Mouse (Mus musculus): ENCODE measurements around the gene Eif3l. TPM values are rescaled to one million over a fixed set of nuclear protein-coding genes. Genes with fewer than 3 reads are reported as not detected.

Gene Eif3l
- total RNA-seq, 2 experiments from 2014 or later: 62.6 to 65.3 TPM

DNA sequence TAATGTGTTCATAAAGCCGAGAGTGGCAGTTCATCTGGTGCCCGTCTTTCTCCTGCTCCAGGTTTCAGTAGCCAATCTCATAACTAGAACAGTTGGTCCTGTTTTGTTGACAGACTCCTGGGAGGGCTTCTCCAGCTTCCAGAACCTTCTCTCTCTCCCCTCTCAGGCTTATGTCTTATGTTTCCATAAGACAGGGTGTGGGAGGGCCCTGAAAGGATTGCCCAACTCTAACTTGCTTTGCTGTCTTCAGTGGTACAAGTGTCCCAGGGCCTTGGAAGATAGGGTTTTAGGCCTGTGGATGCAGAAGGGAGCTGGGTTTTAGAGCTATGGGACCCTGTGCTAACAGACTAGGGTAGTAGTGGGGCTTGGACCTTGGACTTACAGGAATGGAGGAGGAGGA is 35.5 kb downstream of the Eif3l start:
- intact Hi-C loops (cut with DNase I): no loop called here
- DNase-seq (ENCODE audit: low spot score in 2 of 2): no peak

DNA sequence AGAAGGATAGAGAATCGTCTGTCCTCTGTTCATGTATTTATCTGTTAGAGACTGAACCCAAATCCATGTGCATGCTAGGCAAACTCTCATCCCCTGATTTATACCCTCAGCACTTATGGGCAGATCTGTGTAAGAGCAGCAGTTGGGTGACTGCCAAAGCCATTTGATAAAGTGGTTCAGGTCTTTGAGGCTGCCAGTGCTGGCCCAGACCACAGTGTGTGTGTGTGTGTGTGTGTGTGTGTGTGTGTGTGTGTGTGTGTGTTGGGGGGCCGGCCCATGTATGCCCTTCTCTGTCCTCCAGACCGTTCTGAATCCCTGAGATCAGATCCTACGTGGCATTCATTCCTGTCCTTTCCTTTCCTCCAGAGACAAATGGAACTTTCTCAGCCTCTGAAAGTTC is 36.8 kb downstream of the Eif3l start:
- intact Hi-C loops (cut with DNase I): no loop called here
- no peak for DNase-seq (ENCODE audit: low spot score in 2 of 2)

DNA sequence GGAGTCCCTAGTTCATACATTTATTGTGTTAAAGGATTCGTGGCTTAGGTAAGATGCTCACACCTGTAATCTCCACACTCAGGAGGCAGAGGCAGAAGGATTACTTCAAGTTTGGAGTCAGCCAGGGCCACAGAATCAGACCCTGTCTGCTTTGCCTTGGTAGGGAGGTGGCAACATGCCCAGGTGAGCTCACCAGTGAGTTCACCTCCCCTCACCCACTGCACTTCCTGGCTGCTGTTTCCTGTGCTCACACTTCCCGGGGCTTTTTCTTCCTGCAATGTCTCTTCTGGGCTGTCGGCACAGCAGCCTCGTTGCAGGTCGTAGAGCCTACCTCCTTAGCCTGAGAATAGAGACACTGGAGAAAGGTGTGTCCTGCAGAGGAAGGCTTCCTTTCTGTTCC is 40.3 kb downstream of the Eif3l start:
- no peak for DNase-seq (ENCODE audit: low spot score in 2 of 2)
- intact Hi-C loops (cut with DNase I): no loop called here

DNA sequence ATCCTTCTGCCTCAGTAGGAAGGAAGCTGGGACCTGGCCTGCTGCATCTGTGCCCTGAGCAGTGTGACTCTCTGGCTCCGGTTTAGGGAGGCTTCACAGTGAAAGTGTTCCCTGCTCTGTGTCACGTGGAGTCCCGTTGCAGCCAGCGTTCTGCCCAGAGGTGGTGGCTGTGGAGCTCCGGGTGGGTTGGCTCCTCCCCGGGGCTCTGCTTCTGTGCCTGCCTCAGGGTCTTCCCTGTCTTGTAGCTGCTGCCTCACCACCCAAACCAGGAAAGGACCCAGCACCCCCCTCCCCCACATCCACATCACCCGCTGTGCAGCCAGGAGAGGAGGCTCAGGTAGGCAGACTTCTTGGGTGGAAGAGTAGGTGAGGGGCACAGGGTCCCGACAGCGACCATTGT is 44.5 kb downstream of the Eif3l start:
- intact Hi-C loops (cut with DNase I): no loop called here
- no peak for DNase-seq (ENCODE audit: low spot score in 2 of 2)

DNA sequence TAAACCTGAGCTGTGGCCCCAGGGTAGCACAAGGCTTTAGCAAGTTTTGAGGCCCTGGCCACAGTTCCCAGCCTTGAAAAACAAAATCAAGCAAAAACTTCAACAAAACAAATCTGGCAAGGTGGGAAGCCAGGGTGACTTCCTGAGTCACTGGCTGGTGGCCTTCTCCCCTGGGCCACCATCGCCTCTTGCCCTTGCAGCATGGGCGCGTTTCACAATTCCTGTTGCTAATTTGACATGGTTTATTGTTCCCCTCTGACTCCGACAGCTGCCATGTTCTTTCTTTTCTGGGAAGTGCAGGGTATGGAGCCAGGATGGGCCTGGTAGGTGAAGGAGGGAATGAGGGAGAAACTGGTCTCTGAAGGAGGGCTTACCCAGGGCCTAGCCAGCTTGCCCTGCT is 47.1 kb downstream of the Eif3l start:
- intact Hi-C loops (cut with DNase I): no loop called here
- no peak for DNase-seq (ENCODE audit: low spot score in 2 of 2)

- intact Hi-C loops (cut with DNase I): no loop called here
- DNase-seq (ENCODE audit: low spot score in 2 of 2): no peak
Measured at GRCm38 (mm10) chr15:79122546-79122945, 47.6 kb downstream of the Eif3l start.

- intact Hi-C loops (cut with DNase I): no loop called here
- no peak for DNase-seq (ENCODE audit: low spot score in 2 of 2)
Measured at GRCm38 (mm10) chr15:79123751-79124150, 48.8 kb downstream of the Eif3l start.

GRCm38 (mm10) chr15:79124331-79124875 is 49.4 kb downstream of the Eif3l start:
- DNase-seq (ENCODE audit: low spot score in 2 of 2): no peak
- intact Hi-C loops (cut with DNase I): no loop called here

DNA sequence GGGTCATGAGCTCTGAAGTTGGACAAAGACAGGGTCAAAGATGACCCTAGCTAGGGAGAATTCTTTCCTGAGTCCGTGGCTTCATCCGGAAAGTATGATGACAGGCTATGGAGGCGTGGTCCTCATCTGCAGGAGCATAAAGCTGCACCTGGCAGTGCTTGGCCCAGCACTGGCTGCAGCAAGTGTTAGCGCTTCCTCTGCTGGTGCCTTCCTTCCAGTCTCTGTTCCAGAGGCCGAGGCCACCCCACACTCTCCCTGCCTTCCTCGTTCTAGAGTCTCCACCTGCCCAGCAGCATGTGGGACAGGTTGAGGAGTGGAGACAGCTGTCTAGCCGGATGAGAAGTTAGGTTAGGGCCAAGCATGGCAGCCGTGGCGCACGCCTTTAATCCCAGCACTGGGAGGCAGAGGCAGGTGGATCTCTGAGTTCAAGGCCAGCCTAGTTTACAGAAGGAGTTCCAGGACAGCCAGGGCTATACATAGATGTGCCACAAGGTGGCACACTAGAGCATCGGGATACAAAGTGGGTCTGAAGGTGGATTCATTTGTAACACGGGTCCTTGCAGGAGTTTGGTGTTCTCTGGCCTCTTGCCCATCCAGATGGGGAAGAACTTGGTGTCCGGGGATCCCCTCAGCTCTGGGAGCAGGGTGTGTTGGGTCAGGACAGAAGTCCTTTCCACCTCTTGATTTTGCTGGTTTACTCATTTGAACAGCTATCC is 51.4 kb downstream of the Eif3l start:
- intact Hi-C loops (cut with DNase I): no loop called here
- DNase-seq (ENCODE audit: low spot score in 2 of 2): peak; percentile 36 to 50

DNA sequence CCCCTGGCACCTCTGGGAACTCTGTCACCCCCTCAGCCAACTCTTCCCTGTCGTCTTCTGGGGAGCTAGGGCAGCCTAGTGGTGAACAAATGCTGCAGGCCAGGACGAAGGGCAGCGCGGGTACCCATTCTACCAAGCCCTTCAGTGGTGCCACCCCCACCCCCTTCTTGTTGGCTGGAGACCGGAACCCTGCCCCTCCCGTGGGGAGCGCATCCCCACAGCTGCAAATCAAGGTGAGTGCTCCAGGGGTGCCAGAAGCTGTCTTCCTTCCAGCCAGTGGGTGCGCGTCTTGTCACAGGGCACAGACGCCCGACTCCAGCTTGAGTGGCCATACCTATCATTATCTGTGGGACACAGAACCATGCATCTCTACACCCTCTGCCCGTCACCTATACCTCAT is 52.1 kb downstream of the Eif3l start:
- DNase-seq (ENCODE audit: low spot score in 2 of 2): no peak
- intact Hi-C loops (cut with DNase I): no loop called here

DNA sequence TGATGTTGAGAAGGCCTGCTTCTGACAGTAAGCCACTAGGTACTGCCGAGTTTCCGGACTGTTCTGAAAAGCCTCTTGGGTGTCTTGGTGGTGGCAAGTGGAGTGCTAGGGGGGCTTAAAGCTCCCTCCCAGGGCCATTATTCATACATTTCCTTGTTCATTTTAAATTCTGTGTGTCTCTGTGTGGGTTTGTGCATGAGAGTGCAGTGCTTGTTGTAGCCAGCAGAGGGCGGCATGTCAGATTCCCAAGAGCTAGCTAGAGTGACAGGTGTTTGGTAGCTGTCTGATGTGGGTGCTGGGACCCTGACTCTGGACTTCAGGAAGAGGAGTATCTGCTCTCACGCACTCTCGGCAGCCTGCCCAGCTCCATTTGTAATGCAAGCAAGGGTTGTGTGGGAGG is 53.2 kb downstream of the Eif3l start:
- no peak for DNase-seq (ENCODE audit: low spot score in 2 of 2)
- intact Hi-C loops (cut with DNase I): no loop called here

GRCm38 (mm10) chr15:79129311-79129710 is 54.3 kb downstream of the Eif3l start:
- DNase-seq (ENCODE audit: low spot score in 2 of 2): no peak
- intact Hi-C loops (cut with DNase I): no loop called here

GRCm38 (mm10) chr15:79130782-79131181 is 55.8 kb downstream of the Eif3l start:
- intact Hi-C loops (cut with DNase I): loop anchor here (5.0 kb wide), 1 partner anchor 33 kb away; no protein-coding TSS in a partner anchor
- no peak for DNase-seq (ENCODE audit: low spot score in 2 of 2)

DNA sequence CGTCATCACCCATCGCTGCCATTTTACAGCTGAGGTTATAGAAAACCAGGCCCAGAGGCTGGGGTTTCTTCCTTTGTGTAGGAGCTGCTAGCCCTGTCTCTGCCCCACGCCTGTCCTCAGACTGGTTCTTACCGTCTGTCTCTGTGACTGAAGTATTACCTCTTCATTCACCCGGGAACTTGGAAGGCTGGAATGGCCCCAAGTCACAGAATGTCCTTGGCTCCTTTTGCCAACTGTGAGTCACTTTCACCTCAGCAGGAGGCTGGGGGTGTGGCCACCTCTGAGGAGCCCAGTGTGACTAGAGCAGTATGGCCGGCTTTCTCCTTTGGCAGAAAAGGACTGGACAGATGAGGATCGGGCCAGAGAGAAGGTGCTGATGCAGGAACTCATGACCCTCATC is 56.5 kb downstream of the Eif3l start:
- peak in 1 of 2 experiments; percentile 33 for DNase-seq (ENCODE audit: low spot score in 2 of 2)
- intact Hi-C loops (cut with DNase I): loop anchor here (5.0 kb wide), 1 partner anchor 34 kb away; no protein-coding TSS in a partner anchor

- DNase-seq (ENCODE audit: low spot score in 2 of 2): no peak
- intact Hi-C loops (cut with DNase I): loop anchor here (5.0 kb wide), 1 partner anchor 36 kb away; no protein-coding TSS in a partner anchor
Measured at GRCm38 (mm10) chr15:79133191-79133661, 58.2 kb downstream of the Eif3l start.

DNA sequence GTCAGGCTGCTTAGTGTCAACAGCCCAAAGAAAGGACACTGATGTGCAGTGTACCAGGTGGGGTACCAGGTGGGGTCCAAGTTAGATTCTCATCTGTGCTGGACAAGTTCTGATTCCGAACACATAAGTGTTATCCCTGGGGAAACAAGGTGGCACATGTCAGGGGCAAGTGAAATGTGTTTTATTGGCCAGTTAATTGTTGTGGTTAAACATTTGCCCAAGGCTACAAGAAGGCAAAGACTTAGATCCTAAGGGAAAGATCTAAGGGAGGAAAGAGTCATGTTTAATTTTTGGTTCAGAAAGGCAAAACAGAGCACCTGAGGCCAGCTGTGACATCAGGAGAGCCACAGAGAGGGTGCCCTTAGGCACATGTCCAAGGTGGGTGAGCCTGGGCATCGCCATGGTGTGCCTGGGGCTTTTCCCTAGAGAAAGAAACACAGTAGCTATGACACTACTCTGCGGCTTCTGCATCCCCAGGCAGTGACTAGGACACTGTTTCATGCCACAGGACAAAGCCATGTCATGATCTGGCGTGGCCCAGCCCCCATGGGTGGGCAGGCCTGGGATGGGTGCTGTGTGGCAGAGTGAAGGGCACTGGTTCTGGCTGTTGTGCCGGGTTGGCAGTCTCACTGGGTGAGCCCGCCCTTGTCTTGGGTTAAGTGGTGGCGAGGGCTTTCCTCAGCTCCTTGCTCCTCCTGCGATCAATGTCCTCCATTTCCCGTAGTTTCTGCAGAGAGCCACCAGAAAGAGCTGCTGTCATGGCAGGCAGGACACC is 59.7 kb downstream of the Eif3l start:
- DNase-seq (ENCODE audit: low spot score in 2 of 2): no peak
- intact Hi-C loops (cut with DNase I): loop anchor here (5.0 kb wide), 1 partner anchor 37 kb away; no protein-coding TSS in a partner anchor

GRCm38 (mm10) chr15:79135332-79135731 is 60.4 kb downstream of the Eif3l start:
- intact Hi-C loops (cut with DNase I): no loop called here
- DNase-seq (ENCODE audit: low spot score in 2 of 2): no peak

GRCm38 (mm10) chr15:79135783-79136575 is 61.0 kb downstream of the Eif3l start:
- intact Hi-C loops (cut with DNase I): no loop called here
- DNase-seq (ENCODE audit: low spot score in 2 of 2): no peak

DNA sequence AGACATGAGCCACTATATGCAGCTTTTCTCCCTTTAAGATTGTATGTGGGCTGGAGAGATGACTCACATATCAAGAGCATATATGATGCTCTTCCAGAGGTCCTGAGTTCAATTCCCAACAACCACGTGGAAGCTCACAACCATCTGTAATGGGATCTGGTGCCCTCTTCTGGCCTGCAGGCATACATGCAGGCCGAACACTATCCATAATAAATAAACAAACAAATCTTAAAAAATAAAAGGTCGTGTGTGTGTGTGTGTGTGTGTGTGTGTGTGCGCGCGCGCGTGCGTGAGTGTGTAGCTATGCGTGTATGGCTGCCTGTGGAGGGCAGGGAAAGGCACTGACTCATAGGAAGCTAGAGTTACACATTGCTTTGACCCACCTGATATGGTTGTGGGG is 64.7 kb downstream of the Eif3l start:
- intact Hi-C loops (cut with DNase I): loop anchor here (5.0 kb wide), 1 partner anchor 62 kb away; the partner anchor contains the start of gene Eif3l
- no peak for DNase-seq (ENCODE audit: low spot score in 2 of 2)

Measured in left cerebral cortex, postnatal 36 days (tissue).